8 mouse cellular contexts compared by ENCODE assay signal in genomic region chr2:35640576-35640975, GRCm38 (mm10).
DNase-seq lines count a peak whose midpoint lies in the region; ATAC-seq lines count a peak whose summit lies in the region.

No protein-coding gene starts in this region.

- no peak for DNase-seq in heart, embryonic 10.5 days (ENCODE audit: low spot score)
- DNase-seq in heart, adult 8-10 months (ENCODE audit: low spot score), result no peak
- peak; percentile 68 to 73 for DNase-seq in frontal cortex, postnatal 14 days (ENCODE audit: low spot score in 2 of 2)
- DNase-seq in layer of hippocampus, postnatal 14 days (ENCODE audit: low spot score in 2 of 2), result peak; percentile 42 to 73
- DNase-seq in right cerebral cortex, adult 18-20 months, result peak; percentile 91
- no peak for DNase-seq in spleen, adult 12 weeks (ENCODE audit: low spot score)

- peaks cover 56% of the 10 kb centered on the region for H3K4me1 ChIP-seq in heart, embryonic 10.5 days

- H3K36me3 ChIP-seq in heart, embryonic 10.5 days, result peaks cover 47% of the 10 kb centered on the region

- H3K27me3 ChIP-seq in heart, embryonic 10.5 days (ENCODE audit: insufficient read depth, poor library complexity, severe bottlenecking), result no peaks in the 10 kb centered on the region

- peak overlapping the region; percentile 23; the same call in 1 of the 2 replicates for H3K27ac ChIP-seq in heart, embryonic 10.5 days

- no peak for ATAC-seq in monocyte, adult 5-6 weeks (replicated peaks; ENCODE audit: insufficient number of reproducible peaks, low FRiP score, low TSS enrichment, poor library complexity, severe bottlenecking)
- no peak for ATAC-seq in granulocyte monocyte progenitor cell, adult 5-6 weeks (replicated peaks; ENCODE audit: poor library complexity, severe bottlenecking)

- H3K9me3 ChIP-seq in heart, embryonic 10.5 days, result no peaks in the 10 kb centered on the region

- no peak overlapping the region for H3K4me3 ChIP-seq in heart, embryonic 10.5 days

- 76% methylated on average over 13 of the region's 13 CpGs for WGBS in heart, embryonic 10.5 days

Comparison
In these comparisons a context has a peak if more than half of its experiments do, and no peak if none do; other contexts are left out.
1. DNase-seq: peak in frontal cortex, postnatal 14 days (2 of 2), layer of hippocampus, postnatal 14 days (2 of 2) and right cerebral cortex, adult 18-20 months (single experiment); none in heart, embryonic 10.5 days (single experiment), heart, adult 8-10 months (single experiment) and spleen, adult 12 weeks (single experiment).